Comparison of ENCODE assay signal across 29 mouse cellular contexts in genomic region chr17:74967298-74967848, GRCm38 (mm10). TPM values are rescaled to one million over a fixed set of nuclear protein-coding genes. Genes with fewer than 3 reads are reported as not detected.
DNase-seq lines count a peak whose midpoint lies in the region; ATAC-seq and TF ChIP-seq lines count a peak whose summit lies in the region.
"Had no signal": no experiment of that assay in that cellular context is flagged by ENCODE, and none has a peak within 500 bp of the region (broad histone marks: within the 10 kb centered on the region; RNA-seq: fewer than 3 reads in every experiment).

No protein-coding gene starts in this region.

- no peak overlapping the region for H3K4me3 ChIP-seq in midbrain, embryonic 10.5 days
- H3K4me3 ChIP-seq in midbrain, embryonic 14.5 days (replicated peaks; ENCODE audit: low read depth, low read length): no peak overlapping the region
- no peak overlapping the region for H3K4me3 ChIP-seq in CH12.LX (replicated peaks in 1 of 3; ENCODE audit: low read depth in 2 of 3, low read length in 2 of 3, poor library complexity in 1 of 3)
- no peak overlapping the region for H3K4me3 ChIP-seq in cerebellum, adult 2 months (replicated peaks; ENCODE audit: insufficient read depth, low read depth, low read length)
- H3K4me3 ChIP-seq: embryonic facial prominence, embryonic 10.5 days; embryonic facial prominence, embryonic 15.5 days; forebrain, embryonic 13.5 days; hindbrain, embryonic 15.5 days; kidney, embryonic 15.5 days; neural tube, embryonic 12.5 days; stomach, embryonic 15.5 days had no signal

- no peaks in the 10 kb centered on the region for H3K27me3 ChIP-seq in midbrain, embryonic 10.5 days (ENCODE audit: low read depth, poor library complexity, severe bottlenecking)
- no peaks in the 10 kb centered on the region for H3K27me3 ChIP-seq in midbrain, embryonic 14.5 days (ENCODE audit: control insufficient read depth, insufficient read depth, low read length)
- H3K27me3 ChIP-seq in CH12.LX (replicated peaks): no peaks in the 10 kb centered on the region
- H3K27me3 ChIP-seq in cerebellum, adult 2 months (ENCODE audit: control insufficient read depth, insufficient read depth, low read length): no peaks in the 10 kb centered on the region
- H3K27me3 ChIP-seq: embryonic facial prominence, embryonic 15.5 days; forebrain, embryonic 13.5 days; hindbrain, embryonic 15.5 days; kidney, embryonic 15.5 days; neural tube, embryonic 12.5 days; stomach, embryonic 15.5 days had no signal

- 34% methylated on average over 7 of the region's 7 CpGs for WGBS in midbrain, embryonic 10.5 days
- 21% methylated on average over 7 of the region's 7 CpGs for WGBS in midbrain, embryonic 14.5 days
- WGBS in cerebellum, adult 2 months: 70% methylated on average over 7 of the region's 7 CpGs

- H3K79me2 ChIP-seq in CH12.LX (replicated peaks; ENCODE audit: control insufficient read depth, extremely low read depth, insufficient read depth, poor library complexity, severe bottlenecking): no peaks in the 10 kb centered on the region

- H3K9me3 ChIP-seq in midbrain, embryonic 10.5 days (replicated peaks): no peaks in the 10 kb centered on the region
- H3K9me3 ChIP-seq in midbrain, embryonic 14.5 days (ENCODE audit: control insufficient read depth, low read length): no peaks in the 10 kb centered on the region
- no peaks in the 10 kb centered on the region for H3K9me3 ChIP-seq in CH12.LX (replicated peaks; ENCODE audit: low read length)
- H3K9me3 ChIP-seq: embryonic facial prominence, embryonic 10.5 days; embryonic facial prominence, embryonic 15.5 days; forebrain, embryonic 13.5 days; hindbrain, embryonic 15.5 days; kidney, embryonic 15.5 days; neural tube, embryonic 12.5 days; stomach, embryonic 15.5 days had no signal

- no peak for TF ChIP-seq POLR2A in CH12.LX (IDR thresholded peaks at IDR 0.05; ENCODE audit: low read depth, low read length)
- no peak for TF ChIP-seq POLR2A in cerebellum, adult 2 months (IDR thresholded peaks at IDR 0.05; ENCODE audit: borderline replicate concordance, insufficient read depth, low read length)

- peak; percentile 60 for DNase-seq in embryo, embryonic 10.5 days (ENCODE audit: low spot score)
- DNase-seq in embryo, embryonic 11 days: no peak
- DNase-seq in midbrain, embryonic 10.5 days (ENCODE audit: low spot score): peak; percentile 41
- no peak for DNase-seq in midbrain, embryonic 14.5 days
- DNase-seq in CH12.LX (ENCODE audit: extremely low read depth) (no peak), ZHBTc4 (ENCODE audit: low read depth, low spot score) (peak; percentile 54)
- no peak for DNase-seq in cerebellum, adult 2 months
- no peak for DNase-seq in right cerebral cortex, postnatal 36 days (ENCODE audit: low spot score in 2 of 2)
- DNase-seq: cerebellum, adult 8-10 months; cerebellum, postnatal 25 days; gastrocnemius, postnatal 14 days; heart, postnatal 36 days; kidney, adult 18-20 months; kidney, postnatal 25 days; liver; lung, adult 2 months; lung, postnatal 10 days; thymus, postnatal 14 days had no signal

- TF ChIP-seq RAD21 in CH12.LX (IDR thresholded peaks at IDR 0.05; ENCODE audit: low read depth, low read length): no peak

- peak overlapping the region; percentile 63; the same call in 1 of the 2 replicates for H3K27ac ChIP-seq in midbrain, embryonic 10.5 days (replicated peaks)
- H3K27ac ChIP-seq in midbrain, embryonic 14.5 days (replicated peaks; ENCODE audit: low read depth, low read length): no peak overlapping the region
- peak overlapping the region; percentile 35; the same call in 1 of the 2 replicates for H3K27ac ChIP-seq in CH12.LX (ENCODE audit: insufficient read depth, low read depth)
- no peak overlapping the region for H3K27ac ChIP-seq in cerebellum, adult 2 months (ENCODE audit: insufficient read depth, low read length)
- H3K27ac ChIP-seq: embryonic facial prominence, embryonic 10.5 days; embryonic facial prominence, embryonic 15.5 days; forebrain, embryonic 13.5 days; hindbrain, embryonic 15.5 days; kidney, embryonic 15.5 days; liver, embryonic 14.5 days; macrophage; neural tube, embryonic 12.5 days; stomach, embryonic 15.5 days had no signal

- no peak overlapping the region for H3K4me2 ChIP-seq in midbrain, embryonic 14.5 days (ENCODE audit: low read length)
- H3K4me2 ChIP-seq in CH12.LX (ENCODE audit: insufficient read depth, low read depth, poor library complexity, severe bottlenecking): peak overlapping the region; percentile 89
- H3K4me2 ChIP-seq: embryonic facial prominence, embryonic 15.5 days; forebrain, embryonic 13.5 days; heart, embryonic 11.5 days; hindbrain, embryonic 15.5 days; kidney, embryonic 15.5 days; neural tube, embryonic 12.5 days; stomach, embryonic 15.5 days had no signal

- H3K4me1 ChIP-seq in midbrain, embryonic 10.5 days: peaks cover 46% of the 10 kb centered on the region
- H3K4me1 ChIP-seq in midbrain, embryonic 14.5 days (ENCODE audit: control insufficient read depth, insufficient read depth, low read length): peaks cover 10% of the 10 kb centered on the region
- peaks cover 5 to 39% of the 10 kb centered on the region in 2 experiments for H3K4me1 ChIP-seq in CH12.LX (ENCODE audit: control insufficient read depth in 1 of 2, insufficient read depth in 2 of 2)
- H3K4me1 ChIP-seq in cerebellum, adult 2 months (ENCODE audit: control insufficient read depth, insufficient read depth, low read length): no peaks in the 10 kb centered on the region
- H3K4me1 ChIP-seq: hindbrain, embryonic 15.5 days; kidney, embryonic 15.5 days had no signal

- H3K9ac ChIP-seq in midbrain, embryonic 14.5 days (replicated peaks; ENCODE audit: low read length): no peak overlapping the region
- H3K9ac ChIP-seq in CH12.LX (ENCODE audit: insufficient read depth, low read depth): peak overlapping the region; percentile 68
- H3K9ac ChIP-seq: embryonic facial prominence, embryonic 15.5 days; forebrain, embryonic 13.5 days; hindbrain, embryonic 15.5 days; kidney, embryonic 15.5 days; liver, embryonic 14.5 days; neural tube, embryonic 12.5 days; stomach, embryonic 15.5 days had no signal

- dilution Hi-C loops in CH12.LX (cut with MboI; ENCODE audit: extremely low pct_ligation_motif_present, extremely low pct_unique_long_range_greater_than_20kb, low sequenced_read_pairs): no loop called here

- no peak for TF ChIP-seq EP300 in CH12.LX (IDR thresholded peaks at IDR 0.05; ENCODE audit: low read length)

- in situ Hi-C loops in CH12.LX (cut with MboI; ENCODE audit: low pct_ligation_motif_present, low pct_unique_long_range_greater_than_20kb, low sequenced_read_pairs): no loop called here

- no peak for ATAC-seq in midbrain, embryonic 14.5 days (ENCODE audit: low FRiP score, low TSS enrichment)
- ATAC-seq: forebrain, embryonic 13.5 days had no signal

- no peak for TF ChIP-seq CTCF in CH12.LX (conservative IDR thresholded peaks at IDR 0.05 in 1 of 2, IDR thresholded peaks at IDR 0.05 in 1 of 2; ENCODE audit: low read depth in 2 of 2, low read length in 2 of 2)
- TF ChIP-seq CTCF in cerebellum, adult 2 months (IDR thresholded peaks at IDR 0.05; ENCODE audit: borderline replicate concordance, insufficient read depth, low read depth, low read length): no peak

- no peaks in the 10 kb centered on the region for H3K36me3 ChIP-seq in midbrain, embryonic 10.5 days
- no peaks in the 10 kb centered on the region for H3K36me3 ChIP-seq in midbrain, embryonic 14.5 days (ENCODE audit: control insufficient read depth, insufficient read depth, low read length)
- H3K36me3 ChIP-seq in CH12.LX (replicated peaks in 1 of 2; ENCODE audit: control insufficient read depth in 1 of 2, insufficient read depth in 1 of 2, low read length in 1 of 2): no peaks in the 10 kb centered on the region
- H3K36me3 ChIP-seq: embryonic facial prominence, embryonic 10.5 days; embryonic facial prominence, embryonic 15.5 days; hindbrain, embryonic 15.5 days; kidney, embryonic 15.5 days; neural tube, embryonic 12.5 days; stomach, embryonic 15.5 days had no signal

TF ChIP-seq in CH12.LX, 34 proteins besides CTCF, POLR2A, EP300 and RAD21:
- TF ChIP-seq MXI1 (IDR thresholded peaks at IDR 0.05; ENCODE audit: low read depth, low read length) (no peak; the same call in 1 of the 2 replicates), ZC3H11A (IDR thresholded peaks at IDR 0.05; ENCODE audit: low read depth, low read length) (no peak), CHD2 (IDR thresholded peaks at IDR 0.05; ENCODE audit: low read length) (no peak), CHD1 (IDR thresholded peaks at IDR 0.05; ENCODE audit: low read depth, low read length) (no peak), KAT2A (IDR thresholded peaks at IDR 0.05; ENCODE audit: insufficient replicate concordance, low read length) (no peak), RCOR1 (conservative IDR thresholded peaks at IDR 0.05; ENCODE audit: low read depth, low read length) (no peak), E2F4 (IDR thresholded peaks at IDR 0.05; ENCODE audit: insufficient replicate concordance, low read depth, low read length) (no peak), POLR2AphosphoS2 (IDR thresholded peaks at IDR 0.05; ENCODE audit: low read depth, low read length) (no peak), MEF2A (IDR thresholded peaks at IDR 0.05; ENCODE audit: borderline replicate concordance, low read depth, low read length) (no peak), ZNF384 (IDR thresholded peaks at IDR 0.05; ENCODE audit: low read depth, low read length) (no peak)

RNA-seq across cellular contexts. Expression of gene Ltbp1, which starts 38.0 kb away (rescaled TPM):
- 4.1 and 5.4 TPM in 2 replicates for polyA plus RNA-seq in midbrain, embryonic 10.5 days (2016; fragmentation: Nextera tagmentation; extraction: Ambion mirVana)
- polyA plus RNA-seq in midbrain, embryonic 14.5 days (2014; fragmentation: Nextera tagmentation; extraction: Ambion mirVana): 1.2 and 2.5 TPM in 2 replicates
- total RNA-seq in CH12.LX (2012; rRNA removed): 0.92 and 2.5 TPM in 2 replicates
- 2.3 TPM in 2 replicates for total RNA-seq in CH12.LX (2014; rRNA removed)
- polyA plus RNA-seq in CH12.LX (2012; ENCODE audit: insufficient read length, low read depth): 6.4 and 7.0 TPM in 2 replicates
- polyA plus RNA-seq in cerebellum, adult 2 months (2012; rRNA removed): 1.8 and 1.9 TPM in 2 replicates
- total RNA-seq: granulocyte monocyte progenitor cell, adult 5-6 weeks had no signal

Comparison
In these comparisons a context has a peak if more than half of its experiments do, and no peak if none do; other contexts are left out.
1. DNase-seq: peak in embryo, embryonic 10.5 days (single experiment), midbrain, embryonic 10.5 days (single experiment) and ZHBTc4 (single experiment); none in embryo, embryonic 11 days (single experiment), midbrain, embryonic 14.5 days (single experiment), CH12.LX (single experiment), cerebellum, adult 2 months (0 of 2) and right cerebral cortex, postnatal 36 days (0 of 2).
2. H3K27ac ChIP-seq: peak in midbrain, embryonic 10.5 days (single experiment) and CH12.LX (single experiment); none in midbrain, embryonic 14.5 days (single experiment) and cerebellum, adult 2 months (single experiment).